Mouse (Mus musculus) T-cell, adult 2 months (primary cell): ENCODE measurements around the gene Sun5.
A peak's percentile ranks its signal among the peaks of the same experiment; 100 is the strongest.

Experiments
- DNase-seq: peaks from one replicate; pipeline ENCODE4 v3.0.0; 2022; ENCODE audit warnings: low spot score

Sun5 gene

DNA sequence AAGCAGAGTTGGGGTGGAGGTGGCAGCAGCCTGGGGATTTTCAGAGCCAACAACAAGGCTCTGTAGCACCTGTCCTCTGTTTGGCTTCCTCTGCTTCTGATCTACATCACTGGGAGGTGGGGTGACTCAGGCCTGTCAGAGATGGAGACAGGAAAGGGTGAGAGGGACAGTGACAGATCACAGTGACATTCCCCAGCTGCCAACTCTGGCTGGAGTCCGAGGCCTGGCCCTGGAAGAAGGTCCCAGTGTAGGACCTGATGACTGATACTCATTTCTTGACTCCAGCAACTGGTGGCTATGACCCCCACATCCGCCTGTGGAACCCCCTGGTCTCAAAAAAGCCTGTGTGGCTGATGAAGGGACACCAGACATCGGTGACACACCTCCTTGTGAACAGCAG lies 61.0 kb downstream of the Sun5 start:
- no peak for DNase-seq

GRCm38 (mm10) chr2:153808841-153809240 lies 62.0 kb downstream of the Sun5 start:
- DNase-seq, result no peak

DNA sequence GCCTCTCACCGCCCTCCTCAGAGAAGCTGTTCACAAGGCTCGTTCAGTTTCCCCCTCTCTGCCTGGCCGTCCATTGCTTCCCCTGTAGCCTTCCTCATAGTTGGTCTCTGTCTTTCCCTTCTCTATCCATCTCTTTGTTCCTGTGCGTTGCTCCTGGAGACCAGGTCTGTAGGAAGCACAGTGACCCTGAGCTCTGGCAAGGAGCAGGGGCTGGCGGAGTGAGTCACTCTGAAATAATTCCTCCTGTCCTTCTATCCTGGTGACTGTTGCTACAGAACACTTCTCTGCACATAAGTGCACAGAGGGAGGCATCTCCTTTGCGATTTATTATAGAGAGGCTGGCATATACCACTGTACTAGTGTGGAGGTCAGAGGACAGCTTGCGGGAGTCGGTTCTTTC lies 62.7 kb downstream of the Sun5 start:
- no peak for DNase-seq

DNA sequence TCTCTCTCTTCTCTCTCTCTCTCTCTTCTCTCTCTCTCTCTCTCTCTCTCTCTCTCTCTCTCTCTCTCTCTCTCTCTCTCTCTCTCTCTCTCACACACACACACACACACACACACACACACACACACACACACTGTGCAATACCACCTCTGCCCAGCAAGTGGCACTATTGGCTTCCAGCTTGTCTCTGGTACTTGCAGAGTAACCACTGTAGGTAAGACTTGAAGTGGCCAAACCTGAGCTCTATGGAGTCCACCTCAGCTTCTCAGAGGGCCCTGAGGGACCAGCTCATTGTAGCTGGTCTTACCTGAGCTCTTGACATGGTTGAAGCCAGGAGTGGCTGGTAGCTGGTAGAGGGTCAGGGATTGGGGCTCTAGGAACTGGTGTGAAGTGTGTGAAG lies 63.4 kb downstream of the Sun5 start:
- peak; percentile 27 for DNase-seq
